ENCODE assay signal across 20 mouse cellular contexts in genomic region chr9:25744162-25744561, GRCm38 (mm10).
DNase-seq lines count a peak whose midpoint lies in the region; ATAC-seq and TF ChIP-seq lines count a peak whose summit lies in the region.
"Had no signal": no experiment of that assay in that cellular context is flagged by ENCODE, and none has a peak within 500 bp of the region (broad histone marks: within the 10 kb centered on the region; RNA-seq: fewer than 3 reads in every experiment).

No protein-coding gene starts in this region.

- TF ChIP-seq CTCF in cerebellum, adult 2 months (IDR thresholded peaks at IDR 0.05; ENCODE audit: borderline replicate concordance, insufficient read depth, low read depth, low read length) = peak; percentile 18; the same call in 1 of the 2 replicates
- peak; percentile 56 for TF ChIP-seq CTCF in layer of hippocampus, adult 2 months (conservative IDR thresholded peaks at IDR 0.05)
- TF ChIP-seq CTCF in Patski (IDR thresholded peaks at IDR 0.05) = peak; percentile 43

- H3K27me3 ChIP-seq in cerebellum, adult 2 months (ENCODE audit: control insufficient read depth, insufficient read depth, low read length) = no peaks in the 10 kb centered on the region
- H3K27me3 ChIP-seq in Patski = peaks cover 4% of the 10 kb centered on the region
- H3K27me3 ChIP-seq: forebrain, embryonic 13.5 days; heart, embryonic 13.5 days; limb, embryonic 12.5 days; lung, embryonic 15.5 days; midbrain, embryonic 15.5 days had no signal

- H3K27ac ChIP-seq in cerebellum, adult 2 months (ENCODE audit: insufficient read depth, low read length) = no peak overlapping the region
- H3K27ac ChIP-seq in layer of hippocampus, adult 2 months = no peak overlapping the region
- H3K27ac ChIP-seq: embryonic facial prominence, embryonic 10.5 days; forebrain, embryonic 13.5 days; heart, embryonic 13.5 days; limb, embryonic 12.5 days; lung, embryonic 15.5 days; midbrain, embryonic 15.5 days had no signal

- no peak for TF ChIP-seq POLR2A in cerebellum, adult 2 months (IDR thresholded peaks at IDR 0.05; ENCODE audit: borderline replicate concordance, insufficient read depth, low read length)

- no peak overlapping the region for H3K4me3 ChIP-seq in cerebellum, adult 2 months (replicated peaks; ENCODE audit: insufficient read depth, low read depth, low read length)
- H3K4me3 ChIP-seq in layer of hippocampus, adult 2 months = no peak overlapping the region
- H3K4me3 ChIP-seq: embryonic facial prominence, embryonic 10.5 days; forebrain, embryonic 13.5 days; heart, embryonic 13.5 days; limb, embryonic 12.5 days; lung, embryonic 15.5 days; midbrain, embryonic 15.5 days had no signal

- CTCF ChIA-PET in Patski (lab: Charles Lee) = no interaction called here

- in situ Hi-C loops in Patski (cut with MboI; ENCODE audit: low pct_unique_long_range_greater_than_20kb) = no loop called here

- ATAC-seq in Patski = no peak
- ATAC-seq in frontal cortex, adult (ENCODE audit: low TSS enrichment) = no peak
- ATAC-seq: forebrain, embryonic 13.5 days; hindbrain, embryonic 16.5 days; midbrain, embryonic 15.5 days had no signal

- no peak for DNase-seq in cerebellum, adult 2 months
- DNase-seq in cerebellum, postnatal 4 days (ENCODE audit: low spot score in 2 of 2) = no peak
- no peak for DNase-seq in layer of hippocampus, adult 2 months (ENCODE audit: low spot score in 2 of 2)
- DNase-seq in layer of hippocampus, postnatal 10 days (ENCODE audit: low spot score in 2 of 2) = no peak
- DNase-seq in 3T3-L1 (ENCODE audit: low read depth, low spot score) (peak; percentile 3), Patski (ENCODE audit: low read depth, low spot score) (no peak)
- DNase-seq in ovary, postnatal 10 days (ENCODE audit: low spot score) = no peak
- DNase-seq: adrenal gland, postnatal 36 days; cerebellum, postnatal 10 days; heart, postnatal 36 days; kidney, adult 8-10 months; thymus, postnatal 4 days had no signal

- 68% methylated on average over 6 of the region's 6 CpGs for WGBS in cerebellum, adult 2 months

- no peaks in the 10 kb centered on the region for H3K4me1 ChIP-seq in cerebellum, adult 2 months (ENCODE audit: control insufficient read depth, insufficient read depth, low read length)
- H3K4me1 ChIP-seq: embryonic facial prominence, embryonic 10.5 days; forebrain, embryonic 13.5 days; heart, embryonic 13.5 days; limb, embryonic 12.5 days; lung, embryonic 15.5 days; midbrain, embryonic 15.5 days had no signal

- POLR2A ChIA-PET in Patski (lab: Charles Lee) = no interaction called here
